Mouse (Mus musculus) gastrocnemius, postnatal 25 days (tissue): ENCODE results near the gene Pfkfb4. TPM values are rescaled to one million over a fixed set of nuclear protein-coding genes. Genes with fewer than 3 reads are reported as not detected.

Source experiments
- DNase-seq: peaks from one replicate; pipeline ENCODE4 v3.0.0; 2022
- microRNA-seq, 2 experiments: library from miRNA; unstranded; fragments of <30 nt; microRNA quantifications; one replicate each; pipeline ENCODE4 v1.2.0; 2021; ENCODE audit warnings: borderline replicate concordance in 2 of 2
- total RNA-seq, 2 experiments: library from RNA; stranded (reverse); gene quantifications; 1 replicate in 1 of 2; 2 replicates in 1 of 2; pipeline ENCODE4 v1.2.3; 2021

Gene Pfkfb4
- total RNA-seq, 2 experiments from 2014 or later = 20.4 to 32.4 TPM

- no peak for DNase-seq
These were observed 66.0 kb downstream of the Pfkfb4 start for GRCm38 (mm10) chr9:109057543-109057942.

DNA sequence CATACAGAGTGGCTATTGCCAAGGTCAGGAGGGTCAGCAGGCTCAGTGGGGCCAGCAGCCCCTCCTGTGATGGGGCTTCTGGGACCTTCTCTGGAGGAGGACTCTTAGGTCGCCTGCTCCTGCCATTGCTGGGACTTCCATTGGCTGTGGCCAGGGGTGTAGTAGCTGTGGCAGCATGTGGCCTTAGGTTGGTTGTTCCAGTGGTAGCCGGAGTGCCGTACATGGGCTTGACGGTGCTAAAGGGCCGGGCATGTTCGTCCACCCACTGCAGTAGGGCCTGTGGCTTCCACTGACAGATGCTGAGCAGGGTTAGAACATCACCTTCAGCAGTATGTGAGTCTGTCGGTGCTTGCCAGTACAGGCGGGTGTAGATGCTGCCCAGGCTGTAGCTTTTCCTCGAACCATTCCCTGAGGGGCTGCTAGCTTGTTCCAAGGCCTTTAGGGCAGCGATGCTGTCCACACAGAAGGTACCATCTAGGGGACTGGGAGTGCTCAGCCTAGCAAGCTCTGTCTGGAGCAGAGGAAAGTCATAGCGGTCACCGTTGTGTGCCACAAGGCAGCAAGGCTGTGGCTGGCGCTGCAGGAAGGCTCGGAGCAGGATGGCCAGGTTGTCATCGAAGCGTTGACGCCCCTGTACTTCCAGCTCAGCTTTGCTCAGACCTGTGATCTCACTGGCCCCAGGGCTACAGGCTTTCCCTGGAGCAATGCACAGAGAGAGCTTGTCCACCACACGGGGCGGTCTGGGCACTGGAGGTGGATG, 66.6 kb downstream of the Pfkfb4 start:
- no peak for DNase-seq

- DNase-seq = peak; percentile 92
These were observed 67.7 kb downstream of the Pfkfb4 start, which contains the start of gene Trex1 for GRCm38 (mm10) chr9:109059136-109059903. Gene Trex1 (minus strand): TSS chr9:109059734.

DNA sequence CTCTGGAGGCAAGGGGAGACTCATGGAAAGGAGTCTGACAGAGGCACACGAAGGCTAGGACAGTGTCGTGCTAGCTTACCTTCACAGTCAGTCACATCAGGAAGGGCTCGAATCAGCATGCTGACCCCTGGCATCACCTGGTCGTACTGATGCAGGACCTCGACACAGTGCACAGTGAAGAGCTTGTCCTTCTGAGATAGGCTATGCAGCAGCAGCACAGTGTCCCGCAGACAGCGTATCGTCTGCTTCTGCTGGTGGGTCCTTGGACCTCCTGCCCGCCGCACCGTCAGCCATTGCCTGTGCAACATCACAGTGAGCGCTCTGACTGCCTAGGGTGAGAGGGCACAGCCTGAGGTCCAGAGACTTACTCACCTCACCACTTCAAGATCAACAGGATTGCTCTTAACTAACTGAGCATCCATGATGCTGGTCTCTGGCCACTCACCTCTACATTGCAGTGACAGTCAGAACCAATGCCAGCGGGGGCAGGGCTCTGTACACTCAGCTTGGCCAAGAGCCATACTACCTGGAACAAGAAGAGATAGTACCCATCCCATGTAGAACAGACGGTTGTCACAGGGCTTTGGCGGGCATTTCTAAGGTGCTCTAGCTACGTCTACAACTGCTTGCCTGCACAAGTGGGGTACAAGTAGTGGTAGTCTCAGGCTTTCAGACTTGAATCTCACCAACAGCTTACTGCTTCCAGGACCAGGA, 68.8 kb downstream of the Pfkfb4 start:
- no peak for DNase-seq

- DNase-seq = no peak
These were observed 69.3 kb downstream of the Pfkfb4 start for GRCm38 (mm10) chr9:109060898-109061295.

- no peak for DNase-seq
These were observed 76.6 kb downstream of the Pfkfb4 start for GRCm38 (mm10) chr9:109068095-109068735.

DNA sequence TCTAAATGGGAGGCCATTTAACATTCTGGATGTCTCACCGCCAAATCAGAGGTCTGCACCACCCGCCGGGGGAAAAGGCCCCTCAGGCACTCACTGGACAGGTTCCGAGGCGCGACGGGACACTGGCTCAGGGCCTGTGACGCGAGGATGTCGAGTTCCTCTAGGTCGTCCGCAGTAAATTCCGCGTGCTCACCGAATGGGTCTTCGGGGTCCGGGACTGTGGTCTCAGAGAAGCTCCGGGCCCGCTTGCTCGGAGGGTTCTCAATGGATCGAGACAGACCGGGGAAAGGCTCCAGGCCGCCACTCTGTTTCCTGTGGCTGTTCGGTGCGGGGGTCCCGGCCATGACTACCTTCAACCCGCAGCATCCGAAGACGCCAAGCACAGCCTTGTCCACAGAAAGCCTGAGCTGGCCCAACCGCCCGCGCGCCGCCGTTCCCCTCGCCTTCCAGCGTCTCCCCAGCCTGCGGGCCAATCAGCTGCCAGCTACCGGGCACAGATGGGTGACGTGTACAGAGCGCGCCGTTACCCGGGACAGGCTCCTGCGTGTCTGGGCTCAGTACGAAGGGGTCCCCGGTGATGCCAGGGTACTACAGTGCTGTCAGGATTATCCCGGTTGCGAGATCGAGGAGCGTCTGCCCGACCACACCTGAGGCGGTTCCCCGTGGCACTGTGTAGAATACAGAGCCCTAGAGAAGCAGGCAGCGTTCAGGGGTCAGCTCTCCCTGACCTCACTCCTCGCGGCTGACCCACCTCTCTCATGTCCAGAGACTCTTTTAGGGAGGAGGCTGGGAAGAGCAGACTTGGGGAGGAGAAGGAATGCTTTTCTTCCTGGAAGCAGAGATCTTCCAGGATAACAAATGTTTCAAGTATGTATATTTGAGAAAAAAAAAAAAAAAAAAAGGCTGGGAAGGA, 82.3 kb downstream of the Pfkfb4 start, which contains the start of gene Atrip:
TSS of gene Atrip (minus strand) at position 464 of the 913 bp plus-strand sequence.
- DNase-seq = peak; percentile 89

GRCm38 (mm10) chr9:109080516-109080915, 88.9 kb downstream of the Pfkfb4 start:
- no peak for DNase-seq

DNA sequence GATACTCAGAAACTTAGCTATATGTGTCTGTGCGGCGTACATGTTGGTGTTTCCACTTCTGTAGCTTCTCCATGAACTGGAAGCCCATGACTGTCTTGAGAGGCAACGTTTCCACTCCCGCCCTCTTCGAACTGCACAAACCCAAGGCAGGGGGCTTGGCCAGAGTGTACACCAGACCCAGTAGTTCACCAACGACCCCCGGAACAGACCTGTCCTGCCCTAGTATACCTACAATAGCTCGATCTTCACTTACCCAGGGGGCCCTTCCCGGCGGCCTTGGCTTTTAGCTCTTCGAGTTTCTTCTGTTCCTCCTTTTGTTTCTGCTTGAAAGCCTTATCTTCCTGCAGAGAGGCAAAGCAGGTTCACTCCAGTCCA, 90.2 kb downstream of the Pfkfb4 start:
- DNase-seq = no peak

Small RNA genes within 50 kb of the gene (microRNA-seq; reads per million reads assigned to microRNA genes)
- gene Mir711 = 0 reads per million in 2 experiments

Other genes with a start within 250 kb of the Pfkfb4 start
- gene Ip6k2, start 208.0 kb upstream of the Pfkfb4 start, total RNA-seq = 10 to 100 TPM; 14.6 to 17.8 TPM
- gene Nckipsd, start 183.4 kb upstream of the Pfkfb4 start, total RNA-seq = 1 to 10 TPM; 3.8 TPM
- under 1 TPM in 1 of 2 experiments, not detected in 1; 0.03 TPM for gene Celsr3, start 165.5 kb upstream of the Pfkfb4 start, total RNA-seq
- gene Slc26a6, start 138.5 kb upstream of the Pfkfb4 start, total RNA-seq = 10 to 100 TPM; 12.0 to 16.7 TPM
- gene Tmem89, start 77.2 kb upstream of the Pfkfb4 start, total RNA-seq = not detected
- 1,000 to 10,000 TPM; 1,091 to 1,107 TPM for gene Uqcrc1, start 55.1 kb upstream of the Pfkfb4 start, total RNA-seq
- 1 to 10 TPM; 1.6 to 3.5 TPM for gene Col7a1, start 38.2 kb upstream of the Pfkfb4 start, total RNA-seq
- under 1 TPM; 0.23 to 0.24 TPM for gene Ucn2, start 5.8 kb upstream of the Pfkfb4 start, total RNA-seq
- gene Shisa5, start 46.8 kb downstream of the Pfkfb4 start, total RNA-seq = 10 to 100 TPM; 12.9 to 21.6 TPM
- gene Trex1, start 68.0 kb downstream of the Pfkfb4 start, total RNA-seq = 10 to 100 TPM in 1 of 2 experiments, 1 to 10 TPM in 1; 9.7 to 10.5 TPM
- 1 to 10 TPM; 7.9 to 8.4 TPM for gene Atrip, start 82.3 kb downstream of the Pfkfb4 start, total RNA-seq
- gene Ccdc51, start 90.7 kb downstream of the Pfkfb4 start, total RNA-seq = 1 to 10 TPM; 6.9 to 7.5 TPM
- gene Tma7, start 90.8 kb downstream of the Pfkfb4 start, total RNA-seq = 100 to 1,000 TPM; 238 to 253 TPM
- gene Plxnb1, start 103.6 kb downstream of the Pfkfb4 start, total RNA-seq = 1 to 10 TPM; 1.0 to 1.7 TPM
- gene Fbxw21, start 170.3 kb downstream of the Pfkfb4 start, total RNA-seq = not detected
- gene Fbxw13, start 204.2 kb downstream of the Pfkfb4 start, total RNA-seq = not detected
- not detected for gene Fbxw20, start 243.0 kb downstream of the Pfkfb4 start, total RNA-seq